Mouse (Mus musculus) kidney, embryonic 16.5 days (tissue): Measurements from ENCODE around the gene Cenph. TPM values are rescaled to one million over a fixed set of nuclear protein-coding genes. Genes with fewer than 3 reads are reported as not detected.
"Not testable (repeated sequence)": the region's sequence is repeated elsewhere in the genome, so short reads cannot be mapped to it uniquely, and the experiment has no call there.

ENCODE experiments used
- ATAC-seq: fragments of 200-750 bp; cut with Nextera tagmentation; 2 replicates; pipeline ENCODE4 v1.8.0; 2017; ENCODE audit warnings: moderate TSS enrichment; ENCODE audit not compliant: low FRiP score, low TSS enrichment
- H3K27ac ChIP-seq: fragments of 300-500 bp; sonication (generic); 2 replicates; pipeline ENCODE4 v1.5.1; 2014; ENCODE audit warnings: low read length
- H3K27me3 ChIP-seq: fragments of 300-500 bp; sonication (generic); 2 replicates; pipeline ENCODE4 v1.6.1; 2014; ENCODE audit warnings: low read length, control low read depth, mixed read lengths; ENCODE audit not compliant: insufficient read depth
- H3K36me3 ChIP-seq: fragments of 300-500 bp; sonication (generic); 2 replicates; pipeline ENCODE4 v1.6.1; 2014; ENCODE audit warnings: low read length, control low read depth, mixed read lengths; ENCODE audit not compliant: insufficient read depth
- H3K4me1 ChIP-seq: fragments of 300-500 bp; sonication (generic); 2 replicates; pipeline ENCODE4 v1.6.1; 2014; ENCODE audit warnings: low read length, control low read depth, mixed read lengths; ENCODE audit not compliant: insufficient read depth
- H3K4me2 ChIP-seq: fragments of 300-500 bp; sonication (generic); replicated peaks from 2 replicates; pipeline ENCODE4 v1.6.1; 2014; ENCODE audit warnings: low read depth, low read length
- H3K4me3 ChIP-seq: fragments of 300-500 bp; sonication (generic); 2 replicates; pipeline ENCODE4 v1.5.1; 2014; ENCODE audit warnings: mild to moderate bottlenecking, low read length
- H3K9ac ChIP-seq: fragments of 300-500 bp; sonication (generic); replicated peaks from 2 replicates; pipeline ENCODE4 v1.6.1; 2014; ENCODE audit warnings: low read length
- H3K9me3 ChIP-seq: fragments of 300-500 bp; sonication (generic); 2 replicates; pipeline ENCODE4 v1.6.1; 2016; ENCODE audit warnings: low read length, control low read depth
- whole genome bisulfite sequencing: fragments of 180-500 bp; shearing (Covaris S2); extraction: QIAGEN DNeasy Blood & Tissue Kit; methylation state at CpG from one replicate; pipeline ENCODE4 v1.1.7; 2014; 5-methylcytosine and 5-hydroxymethylcytosine counted together
- polyA plus RNA-seq: library from polyadenylated mRNA; unstranded; fragments of >200 nt; fragmentation: Nextera tagmentation; extraction: Ambion mirVana; gene quantifications from 2 replicates; pipeline ENCODE4 v1.2.1, GENCODE M21; 2015

Gene Cenph
- polyA plus RNA-seq, result 35.6 and 39.8 TPM in 2 replicates

DNA sequence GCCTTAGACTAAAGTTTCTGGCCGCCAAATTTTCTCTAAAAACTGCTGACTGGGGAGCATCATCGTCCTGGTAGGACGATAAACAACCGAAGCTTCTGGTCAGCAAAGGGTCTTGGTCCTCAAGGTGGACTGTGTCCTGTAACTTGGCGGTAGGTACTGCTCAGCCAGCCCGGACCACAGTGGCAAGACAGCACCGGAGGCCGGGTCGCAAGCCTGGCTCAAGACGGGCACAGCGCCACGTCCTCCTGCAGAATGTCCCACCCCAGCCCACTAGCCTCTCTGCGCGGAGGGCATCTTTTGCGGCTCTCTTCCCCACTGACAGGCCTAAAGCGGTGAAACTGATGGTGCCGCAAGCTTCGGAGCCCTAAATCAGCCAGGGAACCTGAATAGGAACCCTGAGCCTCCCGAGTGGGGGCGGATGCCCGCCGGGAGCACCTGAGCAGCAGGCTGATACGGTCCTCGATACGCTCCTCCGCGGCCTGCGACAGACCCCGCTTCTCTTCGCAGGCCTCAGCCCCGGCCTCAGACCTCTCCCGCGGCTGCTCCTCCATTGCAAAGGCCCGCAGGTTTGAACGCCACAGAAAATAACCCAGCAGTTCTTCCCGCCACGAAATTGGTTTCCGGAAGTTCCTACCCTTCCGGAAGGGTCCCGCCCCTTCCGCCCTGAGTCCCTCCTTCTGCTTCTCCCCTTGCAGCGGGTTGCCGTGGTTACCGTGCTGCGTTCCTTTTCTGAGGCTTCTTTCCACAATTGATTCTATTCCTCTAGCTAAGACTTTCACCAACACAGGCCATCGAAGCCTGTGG lies at the start of gene Cenph:
TSS of gene Cenph (minus strand) at position 648 of the 804 bp plus-strand sequence.
- peak; percentile 93 for ATAC-seq
- Histone ChIP-seq H3K9me3 (no peaks in the 10 kb centered on the region), H3K27ac (peak within 1 kb of the TSS; percentile 70), H3K9ac (peak within 1 kb of the TSS; percentile 87), H3K4me1 (peaks cover 14% of the 10 kb centered on the region), H3K4me3 (peak within 1 kb of the TSS; percentile 91), H3K27me3 (no peaks in the 10 kb centered on the region), H3K4me2 (peak within 1 kb of the TSS; percentile 90), H3K36me3 (peaks cover 26% of the 10 kb centered on the region; the same call in 1 of the 2 replicates)
- WGBS, result under 1% methylated on average over 46 of the region's 46 CpGs

DNA sequence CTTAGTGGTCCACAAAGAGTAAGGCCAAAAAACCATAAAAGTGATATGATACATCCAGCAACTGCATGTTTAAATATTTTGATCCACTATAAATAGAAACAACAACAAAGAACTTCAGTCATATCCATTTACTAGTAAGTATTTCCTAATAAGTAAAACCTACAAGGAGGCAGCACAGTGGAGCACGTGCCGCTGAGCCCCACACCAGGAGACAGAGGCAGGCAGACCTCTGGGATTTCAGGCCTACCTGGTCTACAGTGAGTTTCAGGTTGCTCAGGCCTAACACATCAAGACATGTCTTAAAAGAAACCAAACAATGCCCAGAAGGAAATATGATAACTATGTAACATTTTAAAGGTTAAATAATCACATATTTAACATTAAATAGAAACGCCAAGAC lies 49.2 kb upstream of the Cenph start:
- no peaks in the 10 kb centered on the region for H3K9me3 ChIP-seq

DNA sequence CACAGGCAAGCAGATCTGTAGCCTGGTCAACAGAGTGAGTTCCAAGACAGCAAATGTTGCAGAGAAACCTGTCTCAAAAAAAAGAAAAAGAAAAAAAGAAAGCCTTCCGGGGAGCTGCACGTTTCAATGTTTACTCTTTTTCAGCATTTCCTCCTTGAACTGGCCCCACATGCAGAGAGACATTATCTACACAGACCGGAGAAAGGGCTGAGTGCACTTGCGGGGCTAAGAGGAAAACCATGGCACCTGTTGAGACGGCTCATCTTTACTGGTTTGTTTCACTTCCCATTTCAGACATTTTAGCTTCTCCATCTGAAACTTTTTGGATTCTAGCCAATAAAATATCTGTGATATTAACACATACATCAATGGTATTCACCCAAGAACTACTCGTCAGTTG lies 48.6 kb upstream of the Cenph start:
- H3K4me2 ChIP-seq, result no peak overlapping the region
- no peaks in the 10 kb centered on the region for H3K9me3 ChIP-seq
- H3K27me3 ChIP-seq, result no peaks in the 10 kb centered on the region
- H3K36me3 ChIP-seq, result peaks cover 53% of the 10 kb centered on the region
- no peak overlapping the region for H3K27ac ChIP-seq
- no peak overlapping the region for H3K4me3 ChIP-seq
- no peaks in the 10 kb centered on the region for H3K4me1 ChIP-seq
- ATAC-seq, result no peak
- WGBS, result 79% methylated on average over 6 of the region's 6 CpGs
- no peak overlapping the region for H3K9ac ChIP-seq

More for the DNA sequence above, 49.2 kb upstream of the Cenph start:
- peaks cover 49% of the 10 kb centered on the region for H3K36me3 ChIP-seq
- no peak for ATAC-seq
- H3K27ac ChIP-seq, result no peak overlapping the region
- 90% methylated on average over 3 of the region's 3 CpGs for WGBS
- H3K9ac ChIP-seq, result no peak overlapping the region
- no peak overlapping the region for H3K4me2 ChIP-seq
- H3K27me3 ChIP-seq, result no peaks in the 10 kb centered on the region
- no peak overlapping the region for H3K4me3 ChIP-seq
- 0 out of 2 replicates have a peak, but pooled peaks cover 2% of the 10 kb centered on the region for H3K4me1 ChIP-seq

DNA sequence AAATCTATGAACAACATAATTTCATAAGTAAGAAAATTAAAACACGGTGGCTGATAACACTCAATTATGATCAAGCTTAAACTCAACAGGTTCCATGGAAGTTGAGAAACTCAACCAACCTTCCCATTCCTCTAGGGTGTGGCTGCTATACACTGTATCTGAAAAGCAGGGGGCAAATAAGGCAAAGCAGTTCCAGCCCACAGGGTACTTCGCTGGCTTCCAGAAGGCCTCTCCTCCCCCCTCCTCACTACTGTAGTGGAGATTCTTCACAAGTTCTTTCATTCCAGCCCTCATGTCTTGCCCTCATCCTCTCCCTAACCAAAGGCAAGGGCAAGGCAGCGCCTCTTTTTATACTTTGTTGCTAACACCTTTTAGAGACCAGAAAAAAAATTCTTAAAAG lies 48.2 kb upstream of the Cenph start:
- no peaks in the 10 kb centered on the region for H3K27me3 ChIP-seq
- H3K4me2 ChIP-seq, result no peak overlapping the region
- no peak overlapping the region for H3K27ac ChIP-seq
- H3K36me3 ChIP-seq, result peaks cover 53% of the 10 kb centered on the region
- ATAC-seq, result no peak
- H3K4me1 ChIP-seq, result no peaks in the 10 kb centered on the region
- H3K9ac ChIP-seq, result no peak overlapping the region
- WGBS, result 96% methylated on average over 3 of the region's 3 CpGs
- H3K4me3 ChIP-seq, result no peak overlapping the region
- no peaks in the 10 kb centered on the region for H3K9me3 ChIP-seq

DNA sequence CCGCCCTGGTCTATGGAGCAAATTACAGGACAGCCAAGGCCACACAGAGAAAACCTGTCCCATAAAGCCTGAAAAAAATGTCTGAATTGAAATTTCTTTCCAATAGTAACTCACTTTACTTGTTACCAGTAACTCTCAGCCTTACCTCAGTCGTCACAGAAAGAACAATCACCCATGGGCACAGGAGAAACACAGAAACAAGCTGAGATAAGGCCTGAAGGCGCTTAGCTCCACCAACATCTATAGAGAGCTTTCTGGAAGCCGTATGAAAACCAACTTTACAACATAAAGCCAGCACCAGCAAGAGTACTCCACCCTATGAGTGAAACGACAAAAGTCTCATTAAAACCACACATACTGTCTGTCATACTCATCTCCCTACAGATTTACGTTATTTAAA lies 38.8 kb upstream of the Cenph start:
- no peak overlapping the region for H3K9ac ChIP-seq
- H3K4me1 ChIP-seq, result no peaks in the 10 kb centered on the region
- ATAC-seq, result no peak
- no peak overlapping the region for H3K27ac ChIP-seq
- no peaks in the 10 kb centered on the region for H3K27me3 ChIP-seq
- no peak overlapping the region for H3K4me2 ChIP-seq
- no peak overlapping the region for H3K4me3 ChIP-seq
- no peaks in the 10 kb centered on the region for H3K9me3 ChIP-seq
- 93% methylated on average over 6 of the region's 6 CpGs for WGBS
- peaks cover 57% of the 10 kb centered on the region for H3K36me3 ChIP-seq

DNA sequence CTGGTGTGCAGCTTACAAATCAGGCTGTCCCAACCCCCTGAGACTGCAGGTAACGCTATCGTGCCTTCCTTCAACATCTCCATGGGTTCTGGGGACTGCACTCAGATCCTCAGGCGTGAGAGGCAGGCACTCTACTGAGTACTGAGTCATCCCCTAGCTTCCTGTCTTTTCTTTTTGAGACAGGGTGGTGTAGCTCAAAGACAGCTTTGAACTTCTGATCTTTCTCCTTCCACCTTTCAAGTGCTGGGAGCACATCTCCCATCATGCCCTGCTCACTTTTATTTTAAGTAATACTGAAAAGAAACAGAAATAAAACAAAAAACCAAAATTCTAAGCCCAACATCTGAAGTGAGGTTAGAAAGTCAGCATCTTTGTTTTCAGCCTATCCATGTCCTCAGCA lies 30.1 kb upstream of the Cenph start:
- H3K36me3 ChIP-seq, result peaks cover 63% of the 10 kb centered on the region
- no peak overlapping the region for H3K27ac ChIP-seq
- no peak overlapping the region for H3K4me2 ChIP-seq
- H3K4me3 ChIP-seq, result no peak overlapping the region
- 90% methylated on average over 3 of the region's 3 CpGs for WGBS
- no peaks in the 10 kb centered on the region for H3K9me3 ChIP-seq
- ATAC-seq, result no peak
- no peaks in the 10 kb centered on the region for H3K27me3 ChIP-seq
- H3K9ac ChIP-seq, result no peak overlapping the region
- no peaks in the 10 kb centered on the region for H3K4me1 ChIP-seq

DNA sequence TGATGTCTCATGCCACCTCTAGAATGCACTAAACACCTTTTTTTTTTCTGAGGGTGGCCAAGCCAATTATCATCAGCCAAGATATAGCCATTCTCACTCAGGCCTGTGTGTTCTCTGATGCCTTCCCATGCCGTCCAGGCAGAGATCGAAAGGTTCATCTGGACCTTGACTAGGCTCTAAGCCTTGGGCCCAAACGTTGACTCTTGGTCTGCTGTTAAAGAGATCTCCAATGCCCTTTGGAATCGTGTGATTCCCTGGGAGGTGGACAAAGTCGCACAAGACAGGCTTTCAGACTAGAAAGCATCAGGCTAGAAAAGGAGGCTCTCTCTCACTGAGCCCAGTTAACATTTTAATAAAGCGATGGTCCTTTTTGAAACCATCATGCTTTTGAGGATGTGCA lies 21.5 kb upstream of the Cenph start:
- Histone ChIP-seq H3K4me2 (no peak overlapping the region), H3K9me3 (no peaks in the 10 kb centered on the region), H3K9ac (no peak overlapping the region), H3K4me1 (no peaks in the 10 kb centered on the region), H3K4me3 (no peak overlapping the region), H3K27me3 (no peaks in the 10 kb centered on the region), H3K36me3 (peaks cover 14% of the 10 kb centered on the region; the same call in 1 of the 2 replicates), H3K27ac (no peak overlapping the region)
- WGBS, result 89% methylated on average over 6 of the region's 6 CpGs
- ATAC-seq, result no peak

DNA sequence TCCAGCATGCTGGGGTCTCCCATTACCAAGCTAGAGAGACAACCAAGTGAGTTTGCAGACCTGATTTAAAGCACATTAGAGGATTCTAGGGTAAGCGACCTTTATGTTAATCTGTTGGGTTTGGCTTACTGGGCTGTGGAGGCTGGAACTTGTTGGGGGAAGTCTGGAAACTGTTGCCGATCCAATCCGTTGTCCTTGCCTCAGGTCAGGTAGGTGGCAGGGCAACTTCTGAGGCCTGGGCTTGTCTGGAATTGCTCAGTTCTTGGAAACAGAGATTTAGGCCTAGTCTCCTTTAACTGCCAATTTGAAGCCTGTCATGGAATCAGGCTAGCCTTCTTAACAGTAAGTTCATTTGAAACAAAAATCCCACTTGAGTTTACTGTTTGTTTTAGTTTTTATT lies 13.4 kb upstream of the Cenph start:
- no peak overlapping the region for H3K4me2 ChIP-seq
- no peak overlapping the region for H3K9ac ChIP-seq
- H3K9me3 ChIP-seq, result no peaks in the 10 kb centered on the region
- no peak overlapping the region for H3K4me3 ChIP-seq
- H3K36me3 ChIP-seq, result no peaks in the 10 kb centered on the region
- ATAC-seq, result no peak
- H3K4me1 ChIP-seq, result peaks cover 11% of the 10 kb centered on the region
- WGBS, result 82% methylated on average over 3 of the region's 3 CpGs
- no peaks in the 10 kb centered on the region for H3K27me3 ChIP-seq
- H3K27ac ChIP-seq, result no peak overlapping the region

DNA sequence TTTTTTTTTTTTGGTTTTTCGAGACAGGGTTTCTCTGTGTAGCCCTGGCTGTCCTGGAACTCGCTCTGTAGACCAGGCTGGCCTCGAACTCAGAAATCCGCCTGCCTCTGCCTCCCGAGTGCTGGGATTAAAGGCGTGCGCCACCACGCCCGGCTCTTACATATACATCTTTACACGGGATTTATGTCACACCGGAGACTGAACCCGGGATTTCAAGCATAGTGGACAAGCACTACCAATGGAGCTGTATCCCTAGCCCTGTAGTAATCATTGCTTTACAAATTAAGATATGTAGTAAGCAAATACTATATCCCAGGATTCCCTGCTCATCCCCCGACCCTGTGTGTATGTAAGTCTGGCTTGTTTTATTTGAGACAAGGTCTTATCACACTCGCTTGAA lies 12.4 kb upstream of the Cenph start:
- not testable (repeated sequence) for H3K27ac ChIP-seq, H3K27me3 ChIP-seq, H3K36me3 ChIP-seq, ATAC-seq, H3K9me3 ChIP-seq, H3K4me2 ChIP-seq, H3K4me3 ChIP-seq, H3K9ac ChIP-seq
- peaks cover 15% of the 10 kb centered on the region for H3K4me1 ChIP-seq
- 98% methylated on average over 10 of the region's 14 CpGs for WGBS

DNA sequence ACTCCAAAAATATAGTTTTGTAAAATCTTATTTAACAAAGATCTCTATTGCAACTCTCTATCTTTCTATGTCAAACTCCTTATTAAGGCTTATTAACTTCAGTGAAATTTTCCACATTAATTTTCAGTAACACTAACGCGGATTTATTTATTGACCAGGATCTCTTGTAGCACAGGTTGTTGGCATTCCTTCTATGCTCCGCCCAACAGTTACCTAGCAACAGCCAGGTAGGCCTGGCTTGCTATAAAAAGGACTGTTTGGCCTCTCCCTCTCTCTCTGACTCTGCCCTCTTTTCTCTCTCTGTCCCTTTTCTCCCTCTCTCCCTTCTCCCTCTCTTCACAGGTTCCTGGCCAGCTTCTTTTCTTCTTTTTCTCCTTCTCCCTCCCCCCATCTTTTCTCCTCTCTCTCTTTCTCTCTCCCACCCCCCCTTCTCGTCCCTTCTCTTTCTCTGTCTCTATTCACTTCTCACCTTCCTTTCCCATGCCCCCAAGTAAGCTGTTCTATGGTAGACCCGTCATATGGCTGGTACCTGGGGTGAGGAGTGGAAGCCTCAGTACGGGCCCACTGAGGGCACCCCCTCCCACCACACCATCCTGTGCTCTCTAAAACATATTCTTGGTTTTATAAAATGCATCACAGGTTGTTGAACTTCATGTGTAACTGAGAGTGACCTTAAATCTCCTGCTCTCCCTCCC lies 11.8 kb upstream of the Cenph start:
- WGBS, result 70% methylated on average over 6 of the region's 6 CpGs
- no peak overlapping the region for H3K27ac ChIP-seq

More for the DNA sequence above, 11.8 kb upstream of the Cenph start:
- no peak for ATAC-seq
- no peak overlapping the region for H3K4me2 ChIP-seq
- no peaks in the 10 kb centered on the region for H3K27me3 ChIP-seq
- no peak overlapping the region for H3K9ac ChIP-seq
- no peak overlapping the region for H3K4me3 ChIP-seq
- peaks cover 7% of the 10 kb centered on the region for H3K36me3 ChIP-seq
- no peaks in the 10 kb centered on the region for H3K9me3 ChIP-seq
- peaks cover 17% of the 10 kb centered on the region for H3K4me1 ChIP-seq
